Mouse (Mus musculus) right cerebral cortex, adult 2 months (tissue): ENCODE data around the gene Rtl4.

Source experiments
- DNase-seq, 2 experiments: peaks; one replicate each; pipeline ENCODE4 v3.0.0; 2021 to 2022; ENCODE audit warnings: low spot score in 2 of 2

The Rtl4 gene

GRCm38 (mm10) chrX:144688207-144689118 is at the start of gene Rtl4:
Gene Rtl4, plus strand, starts transcription at chrX:144688907.
- peak in 1 of 2 experiments; percentile 6 for DNase-seq

GRCm38 (mm10) chrX:144644756-144645155 is 44.0 kb upstream of the Rtl4 start:
- DNase-seq = no peak

DNA sequence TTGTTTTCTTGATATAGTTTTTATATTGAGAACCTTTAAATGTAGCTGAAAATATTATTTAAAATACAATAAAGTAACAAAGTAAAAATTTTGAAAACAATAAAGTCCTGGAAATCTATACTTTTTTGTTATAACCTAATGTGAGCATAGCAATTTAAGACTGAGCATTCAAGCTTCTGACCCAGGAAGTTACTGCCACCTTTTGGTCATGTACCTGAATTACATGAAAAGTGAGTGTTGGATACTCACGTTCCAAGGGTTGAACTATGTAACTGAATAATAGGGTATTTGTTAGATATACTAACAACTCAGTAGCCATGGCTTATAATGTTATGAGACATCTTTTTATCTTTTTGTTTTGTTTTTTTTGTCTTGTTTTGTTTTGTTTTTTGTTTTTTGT is 43.3 kb upstream of the Rtl4 start:
- no peak for DNase-seq

DNA sequence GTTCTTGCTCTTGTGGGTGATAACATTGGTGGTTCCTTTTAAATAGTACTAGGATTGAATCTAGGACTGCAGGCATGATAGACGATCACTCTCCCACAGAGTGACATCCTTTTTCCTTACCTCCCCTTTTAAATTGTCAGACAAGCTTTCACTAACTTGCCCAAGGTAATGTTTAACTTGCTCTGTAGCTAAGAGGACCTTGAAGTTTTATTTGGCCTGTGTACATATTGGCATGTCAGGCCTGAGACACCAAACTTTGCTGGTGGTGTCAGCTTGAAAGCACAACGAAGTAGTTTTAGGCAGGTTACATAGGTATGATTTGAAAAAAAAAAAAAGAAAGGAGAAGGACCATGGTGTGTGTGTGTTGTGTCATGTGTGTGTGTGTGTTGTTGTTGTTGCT is 36.5 kb upstream of the Rtl4 start:
- DNase-seq = no peak

GRCm38 (mm10) chrX:144687742-144688141 is 965 bp upstream of the Rtl4 start:
- DNase-seq = no peak

DNA sequence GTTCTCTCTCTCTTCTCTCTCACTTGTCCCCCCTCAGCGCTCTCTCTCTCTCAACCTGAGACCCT is 733 bp upstream of the Rtl4 start, which contains the start of gene Trpc5:
TSS of gene Trpc5 (minus strand) at position 39 of the 65 bp plus-strand sequence.
- no peak for DNase-seq

- peak in 1 of 2 experiments; percentile 21 for DNase-seq
Measured at GRCm38 (mm10) chrX:144689119-144689858, 582 bp downstream of the Rtl4 start.

GRCm38 (mm10) chrX:144689859-144690181 is 1.1 kb downstream of the Rtl4 start:
- no peak for DNase-seq

DNA sequence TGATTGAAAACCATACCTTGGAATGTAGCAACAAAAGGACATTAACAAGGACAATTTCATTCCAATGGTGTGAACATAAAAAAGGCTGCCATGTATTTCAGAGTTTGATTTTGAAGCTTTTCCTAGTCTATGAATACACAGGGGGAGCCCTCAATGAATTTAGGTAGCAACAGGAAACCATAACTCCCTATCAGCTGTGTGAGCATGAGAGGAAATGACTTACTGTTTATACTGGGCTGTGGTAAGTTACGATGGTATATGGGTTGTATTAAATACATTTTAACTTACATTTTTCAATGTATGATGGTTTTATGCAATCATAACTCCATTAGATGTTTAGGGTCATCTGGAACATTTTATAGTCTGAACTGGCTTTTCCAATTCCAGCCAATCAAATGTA is 27.6 kb downstream of the Rtl4 start:
- DNase-seq = no peak

GRCm38 (mm10) chrX:144747528-144748049 is 58.9 kb downstream of the Rtl4 start:
- DNase-seq = no peak

GRCm38 (mm10) chrX:144986980-144987379 is 298.3 kb downstream of the Rtl4 start:
- peak in 1 of 2 experiments; percentile 2 for DNase-seq

GRCm38 (mm10) chrX:145065484-145065913 is 376.8 kb downstream of the Rtl4 start:
- no peak for DNase-seq

DNA sequence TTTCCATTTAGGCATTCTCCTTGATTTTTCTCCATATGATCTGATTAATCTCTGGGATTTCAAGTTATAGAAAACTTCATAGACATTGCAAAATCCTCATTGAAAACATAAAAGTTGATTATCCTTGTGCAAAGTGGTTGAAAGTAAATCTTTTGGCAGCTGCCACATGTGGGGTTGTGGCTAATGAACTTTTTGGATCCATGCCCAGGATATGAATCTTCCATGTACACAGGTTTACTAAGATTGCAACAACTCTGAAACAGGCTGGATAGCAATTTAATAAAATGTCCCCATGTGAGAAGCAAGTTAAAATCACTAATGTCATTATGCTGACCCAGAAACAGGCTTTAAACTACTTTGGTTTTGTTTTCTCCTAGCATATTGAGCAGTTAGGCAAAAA is 401.1 kb downstream of the Rtl4 start:
- DNase-seq = no peak

- DNase-seq = no peak
Measured at GRCm38 (mm10) chrX:145090360-145090759, 401.7 kb downstream of the Rtl4 start.

DNA sequence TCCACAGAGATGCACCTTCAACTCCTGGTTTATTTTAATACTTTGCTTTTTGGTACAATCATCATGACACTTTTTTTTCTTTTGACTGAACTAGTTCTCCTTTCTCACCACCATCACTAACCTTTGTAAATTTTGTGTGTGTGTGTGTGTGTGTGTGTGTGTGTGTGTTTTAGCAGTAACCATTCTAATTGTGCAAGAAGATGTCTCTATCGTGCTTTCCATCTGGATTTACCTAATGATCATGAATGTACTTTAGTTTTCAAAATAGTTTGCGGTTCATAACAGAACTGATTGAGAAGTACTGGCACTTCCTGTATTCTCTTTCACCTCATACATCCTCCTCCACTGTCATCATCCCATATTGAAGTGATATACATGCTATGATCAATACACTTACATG is 402.3 kb downstream of the Rtl4 start:
- no peak for DNase-seq
